Comparison of ENCODE assay signal across 22 mouse cellular contexts in genomic region chr4:45648884-45649577, GRCm38 (mm10).
DNase-seq lines count a peak whose midpoint lies in the region; ATAC-seq and TF ChIP-seq lines count a peak whose summit lies in the region.
"Had no signal": no experiment of that assay in that cellular context is flagged by ENCODE, and none has a peak within 500 bp of the region (broad histone marks: within the 10 kb centered on the region; RNA-seq: fewer than 3 reads in every experiment).

No protein-coding gene starts in this region.

- no peak for TF ChIP-seq POLR2A in kidney, adult 2 months (IDR thresholded peaks at IDR 0.05; ENCODE audit: low read depth, low read length)
- no peak for TF ChIP-seq POLR2A in liver, adult 2 months (IDR thresholded peaks at IDR 0.05; ENCODE audit: extremely low read depth, insufficient read depth, low read length)

- H3K36me3 ChIP-seq in kidney, adult 2 months (ENCODE audit: control insufficient read depth, insufficient read depth, low read length): no peaks in the 10 kb centered on the region
- no peaks in the 10 kb centered on the region for H3K36me3 ChIP-seq in kidney, embryonic 16.5 days (ENCODE audit: insufficient read depth, low read length)
- H3K36me3 ChIP-seq in liver, adult 2 months (ENCODE audit: control insufficient read depth, insufficient read depth, low read length): no peaks in the 10 kb centered on the region
- H3K36me3 ChIP-seq in stomach, postnatal 0 days (ENCODE audit: control insufficient read depth, insufficient read depth, low read length): no peaks in the 10 kb centered on the region
- H3K36me3 ChIP-seq: embryonic facial prominence, embryonic 13.5 days; embryonic facial prominence, embryonic 15.5 days; forebrain, embryonic 10.5 days; forebrain, embryonic 12.5 days had no signal

- peak; percentile 4 for DNase-seq in kidney, adult 2 months
- peak; percentile 68 for DNase-seq in liver, adult 2 months (ENCODE audit: extremely low read depth, low read depth, low spot score)
- no peak for DNase-seq in liver
- peak; percentile 61 for DNase-seq in stomach, postnatal 0 days (ENCODE audit: low spot score)
- DNase-seq in right cerebral cortex, postnatal 10 days (ENCODE audit: low spot score in 2 of 2): no peak
- DNase-seq: adrenal gland, adult 2 months; adrenal gland, postnatal 10 days; adrenal gland, postnatal 25 days; cerebellum, adult 11 months; cerebellum, adult 18-20 months; cerebellum, adult 8-10 months; cerebellum, adult 9-11 months; cerebellum, postnatal 14 days; cerebellum, postnatal 36 days; embryo, embryonic 11 days had no signal

- H3K27ac ChIP-seq in kidney, adult 2 months (ENCODE audit: insufficient read depth, low read depth, low read length): no peak overlapping the region
- no peak overlapping the region for H3K27ac ChIP-seq in kidney, embryonic 16.5 days (ENCODE audit: low read length)
- H3K27ac ChIP-seq in liver, adult 2 months (replicated peaks; ENCODE audit: insufficient read depth, low read depth, low read length): no peak overlapping the region
- no peak overlapping the region for H3K27ac ChIP-seq in stomach, postnatal 0 days (replicated peaks)
- H3K27ac ChIP-seq: embryonic facial prominence, embryonic 13.5 days; embryonic facial prominence, embryonic 15.5 days; forebrain, embryonic 10.5 days; forebrain, embryonic 12.5 days had no signal

- no peaks in the 10 kb centered on the region for H3K9me3 ChIP-seq in kidney, embryonic 16.5 days (ENCODE audit: low read length)
- no peaks in the 10 kb centered on the region; the same call in 1 of the 2 replicates for H3K9me3 ChIP-seq in stomach, postnatal 0 days (ENCODE audit: control insufficient read depth, low read length)
- H3K9me3 ChIP-seq: embryonic facial prominence, embryonic 13.5 days; embryonic facial prominence, embryonic 15.5 days; forebrain, embryonic 10.5 days; forebrain, embryonic 12.5 days had no signal

- H3K27me3 ChIP-seq in kidney, adult 2 months (replicated peaks; ENCODE audit: control insufficient read depth, insufficient read depth, low read length): no peaks in the 10 kb centered on the region
- H3K27me3 ChIP-seq in kidney, embryonic 16.5 days (ENCODE audit: insufficient read depth, low read length): no peaks in the 10 kb centered on the region
- no peaks in the 10 kb centered on the region for H3K27me3 ChIP-seq in liver, adult 2 months (ENCODE audit: control insufficient read depth, insufficient read depth, low read length)
- H3K27me3 ChIP-seq in stomach, postnatal 0 days (ENCODE audit: control insufficient read depth, insufficient read depth, low read length): no peaks in the 10 kb centered on the region
- H3K27me3 ChIP-seq: embryonic facial prominence, embryonic 13.5 days; embryonic facial prominence, embryonic 15.5 days had no signal

- no peaks in the 10 kb centered on the region for H3K79me2 ChIP-seq in liver, adult 2 months (ENCODE audit: control insufficient read depth, insufficient read depth, low read length)

- no peaks in the 10 kb centered on the region for H3K4me1 ChIP-seq in kidney, adult 2 months (ENCODE audit: control insufficient read depth, insufficient read depth, low read length)
- H3K4me1 ChIP-seq in kidney, embryonic 16.5 days (ENCODE audit: insufficient read depth, low read length): 0 out of 2 replicates have a peak, but pooled peaks cover 5% of the 10 kb centered on the region
- H3K4me1 ChIP-seq in liver, adult 2 months (ENCODE audit: control insufficient read depth, insufficient read depth, low read length): peaks cover 3% of the 10 kb centered on the region; the same call in 1 of the 2 replicates
- no peaks in the 10 kb centered on the region for H3K4me1 ChIP-seq in stomach, postnatal 0 days (replicated peaks; ENCODE audit: control insufficient read depth, insufficient read depth)

- no peak overlapping the region for H3K4me2 ChIP-seq in kidney, embryonic 16.5 days (replicated peaks; ENCODE audit: low read depth, low read length)
- H3K4me2 ChIP-seq in stomach, postnatal 0 days (replicated peaks; ENCODE audit: low read depth): no peak overlapping the region
- H3K4me2 ChIP-seq: embryonic facial prominence, embryonic 13.5 days; embryonic facial prominence, embryonic 15.5 days; forebrain, embryonic 12.5 days had no signal

- no peak for TF ChIP-seq EP300 in stomach, postnatal 0 days (optimal IDR thresholded peaks at IDR 0.05)

- H3K4me3 ChIP-seq in kidney, adult 2 months (ENCODE audit: insufficient read depth, low read depth, low read length): no peak overlapping the region
- no peak overlapping the region for H3K4me3 ChIP-seq in kidney, embryonic 16.5 days (ENCODE audit: low read length)
- H3K4me3 ChIP-seq in liver, adult 2 months (ENCODE audit: insufficient read depth, low read depth, low read length): no peak overlapping the region
- no peak overlapping the region for H3K4me3 ChIP-seq in stomach, postnatal 0 days (ENCODE audit: low read depth, low read length)
- H3K4me3 ChIP-seq: embryonic facial prominence, embryonic 13.5 days; embryonic facial prominence, embryonic 15.5 days; erythroblast, embryonic 14.5 days; forebrain, embryonic 10.5 days; forebrain, embryonic 12.5 days had no signal

- no peak overlapping the region for H3K9ac ChIP-seq in kidney, embryonic 16.5 days (replicated peaks; ENCODE audit: low read length)
- no peak overlapping the region for H3K9ac ChIP-seq in liver, adult 2 months (ENCODE audit: low read depth, low read length)
- no peak overlapping the region for H3K9ac ChIP-seq in stomach, postnatal 0 days (ENCODE audit: low read length)
- H3K9ac ChIP-seq: embryonic facial prominence, embryonic 13.5 days; embryonic facial prominence, embryonic 15.5 days; forebrain, embryonic 12.5 days had no signal

- whole genome bisulfite sequencing in kidney, adult 2 months: 73% methylated on average over 9 of the region's 9 CpGs
- WGBS in kidney, embryonic 16.5 days: 86% methylated on average over 9 of the region's 9 CpGs
- WGBS in liver, adult 2 months: 45% methylated on average over 9 of the region's 9 CpGs
- WGBS in stomach, postnatal 0 days: 72% methylated on average over 9 of the region's 9 CpGs

- ATAC-seq in kidney, embryonic 16.5 days (ENCODE audit: low FRiP score, low TSS enrichment): no peak
- peak; percentile 83 for ATAC-seq in stomach, postnatal 0 days (ENCODE audit: low FRiP score, low TSS enrichment)
- ATAC-seq: forebrain, embryonic 14.5 days had no signal

- TF ChIP-seq CTCF in kidney, adult 2 months (conservative IDR thresholded peaks at IDR 0.05; ENCODE audit: insufficient read depth, insufficient read length, low read depth, low read length): no peak
- no peak for TF ChIP-seq CTCF in liver, adult 2 months (IDR thresholded peaks at IDR 0.05; ENCODE audit: low read depth, low read length)
- no peak for TF ChIP-seq CTCF in stomach, postnatal 0 days (IDR thresholded peaks at IDR 0.05; ENCODE audit: low read depth)

Comparison
In these comparisons a context has a peak if more than half of its experiments do, and no peak if none do; other contexts are left out.
1. DNase-seq: peak in kidney, adult 2 months (single experiment), liver, adult 2 months (single experiment) and stomach, postnatal 0 days (single experiment); none in liver (single experiment) and right cerebral cortex, postnatal 10 days (0 of 2).